Mouse (Mus musculus): ENCODE data around the gene Ddx5. TPM values are rescaled to one million over a fixed set of nuclear protein-coding genes. Genes with fewer than 3 reads are reported as not detected.
"Not testable (repeated sequence)": the region's sequence is repeated elsewhere in the genome, so short reads cannot be mapped to it uniquely, and the experiment has no call there.

Gene Ddx5
- polyA plus RNA-seq, 1 experiment from 2014 or later: 354 TPM

- DNase-seq (ENCODE audit: low spot score); H3K4me3 ChIP-seq; H3K4me1 ChIP-seq; H3K27me3 ChIP-seq (ENCODE audit: low read depth, poor library complexity, severe bottlenecking); H3K9me3 ChIP-seq (replicated peaks); H3K36me3 ChIP-seq; H3K27ac ChIP-seq: not testable (repeated sequence)
- 96% methylated on average over 7 of the region's 7 CpGs for WGBS
These were observed 39.3 kb downstream of the Ddx5 start for GRCm38 (mm10) chr11:106749557-106750120.

GRCm38 (mm10) chr11:106744949-106745348 lies 44.0 kb downstream of the Ddx5 start:
- 89% methylated on average over 5 of the region's 5 CpGs for WGBS
- H3K9me3 ChIP-seq (replicated peaks): no peaks in the 10 kb centered on the region; the same call in 1 of the 2 replicates

GRCm38 (mm10) chr11:106742388-106742841 lies 46.6 kb downstream of the Ddx5 start:
- Histone ChIP-seq H3K36me3 (no peaks in the 10 kb centered on the region), H3K27me3 (ENCODE audit: low read depth, poor library complexity, severe bottlenecking) (no peaks in the 10 kb centered on the region), H3K9me3 (replicated peaks) (no peaks in the 10 kb centered on the region), H3K4me3 (no peak overlapping the region), H3K27ac (no peak overlapping the region), H3K4me1 (peaks cover 4% of the 10 kb centered on the region)
- no peak for DNase-seq (ENCODE audit: low spot score)
- 63% methylated on average over 6 of the region's 6 CpGs for WGBS

More at GRCm38 (mm10) chr11:106744949-106745348, 44.0 kb downstream of the Ddx5 start:
- no peaks in the 10 kb centered on the region for H3K36me3 ChIP-seq
- H3K4me1 ChIP-seq: 0 out of 2 replicates have a peak, but pooled peaks cover 4% of the 10 kb centered on the region
- H3K4me3 ChIP-seq: no peak overlapping the region
- H3K27me3 ChIP-seq (ENCODE audit: low read depth, poor library complexity, severe bottlenecking): no peaks in the 10 kb centered on the region
- DNase-seq (ENCODE audit: low spot score): no peak
- no peak overlapping the region for H3K27ac ChIP-seq

- DNase-seq (ENCODE audit: low spot score): no peak
- Histone ChIP-seq H3K4me3 (no peak overlapping the region), H3K27me3 (ENCODE audit: low read depth, poor library complexity, severe bottlenecking) (no peaks in the 10 kb centered on the region), H3K4me1 (peaks cover 10% of the 10 kb centered on the region), H3K9me3 (replicated peaks) (no peaks in the 10 kb centered on the region), H3K36me3 (no peaks in the 10 kb centered on the region), H3K27ac (no peak overlapping the region)
- WGBS: 92% methylated on average over 3 of the region's 3 CpGs
These were observed 47.2 kb downstream of the Ddx5 start for GRCm38 (mm10) chr11:106741826-106742225.

- no peak overlapping the region for H3K27ac ChIP-seq
- no peaks in the 10 kb centered on the region for H3K36me3 ChIP-seq
- no peaks in the 10 kb centered on the region for H3K9me3 ChIP-seq (replicated peaks)
- H3K4me3 ChIP-seq: no peak overlapping the region
- no peaks in the 10 kb centered on the region for H3K27me3 ChIP-seq (ENCODE audit: low read depth, poor library complexity, severe bottlenecking)
- DNase-seq (ENCODE audit: low spot score): no peak
- WGBS: 82% methylated on average over 6 of the region's 6 CpGs
- H3K4me1 ChIP-seq: peaks cover 10% of the 10 kb centered on the region
These were observed 47.8 kb downstream of the Ddx5 start for GRCm38 (mm10) chr11:106741232-106741631.

- not testable (repeated sequence) for H3K27ac ChIP-seq; H3K36me3 ChIP-seq; H3K4me3 ChIP-seq; H3K27me3 ChIP-seq (ENCODE audit: low read depth, poor library complexity, severe bottlenecking); DNase-seq (ENCODE audit: low spot score); H3K9me3 ChIP-seq (replicated peaks)
- peaks cover 10% of the 10 kb centered on the region for H3K4me1 ChIP-seq
- WGBS: 89% methylated on average over 5 of the region's 8 CpGs
These were observed 48.3 kb downstream of the Ddx5 start for GRCm38 (mm10) chr11:106740724-106741123.

- Histone ChIP-seq H3K9me3 (replicated peaks) (no peaks in the 10 kb centered on the region), H3K27ac (no peak overlapping the region)
- 96% methylated on average over 2 of the region's 2 CpGs for WGBS
These were observed 49.9 kb downstream of the Ddx5 start for GRCm38 (mm10) chr11:106739116-106739515.

GRCm38 (mm10) chr11:106737178-106737621 lies 51.8 kb downstream of the Ddx5 start:
- peaks cover 6% of the 10 kb centered on the region for H3K4me1 ChIP-seq
- H3K36me3 ChIP-seq: no peaks in the 10 kb centered on the region
- H3K27me3 ChIP-seq (ENCODE audit: low read depth, poor library complexity, severe bottlenecking): no peaks in the 10 kb centered on the region
- WGBS: 33% methylated on average over 12 of the region's 12 CpGs
- no peaks in the 10 kb centered on the region for H3K9me3 ChIP-seq (replicated peaks)
- H3K4me3 ChIP-seq: no peak overlapping the region
- no peak for DNase-seq (ENCODE audit: low spot score)
- H3K27ac ChIP-seq: peak overlapping the region; percentile 25

More at GRCm38 (mm10) chr11:106739116-106739515, 49.9 kb downstream of the Ddx5 start:
- peaks cover 10% of the 10 kb centered on the region for H3K4me1 ChIP-seq
- no peak for DNase-seq (ENCODE audit: low spot score)
- no peaks in the 10 kb centered on the region for H3K36me3 ChIP-seq
- H3K4me3 ChIP-seq: no peak overlapping the region
- no peaks in the 10 kb centered on the region for H3K27me3 ChIP-seq (ENCODE audit: low read depth, poor library complexity, severe bottlenecking)

GRCm38 (mm10) chr11:106736614-106737013 lies 52.4 kb downstream of the Ddx5 start:
- DNase-seq (ENCODE audit: low spot score): no peak
- no peak overlapping the region for H3K4me3 ChIP-seq
- no peaks in the 10 kb centered on the region for H3K27me3 ChIP-seq (ENCODE audit: low read depth, poor library complexity, severe bottlenecking)
- peak overlapping the region; percentile 25; the same call in 1 of the 2 replicates for H3K27ac ChIP-seq
- H3K36me3 ChIP-seq: no peaks in the 10 kb centered on the region
- H3K4me1 ChIP-seq: peaks cover 6% of the 10 kb centered on the region
- H3K9me3 ChIP-seq (replicated peaks): no peaks in the 10 kb centered on the region
- WGBS: 75% methylated on average over 3 of the region's 3 CpGs

- H3K36me3 ChIP-seq: no peaks in the 10 kb centered on the region
- no peak for DNase-seq (ENCODE audit: low spot score)
- H3K27ac ChIP-seq: no peak overlapping the region
- H3K9me3 ChIP-seq (replicated peaks): no peaks in the 10 kb centered on the region
- H3K4me1 ChIP-seq: peaks cover 21% of the 10 kb centered on the region
- no peak overlapping the region for H3K4me3 ChIP-seq
- no peaks in the 10 kb centered on the region for H3K27me3 ChIP-seq (ENCODE audit: low read depth, poor library complexity, severe bottlenecking)
- WGBS: 87% methylated on average over 4 of the region's 4 CpGs
These were observed 58.3 kb downstream of the Ddx5 start for GRCm38 (mm10) chr11:106730714-106731113.

Small RNAs within 50 kb of the gene (microRNA-seq; reads per million reads assigned to microRNA genes)
- gene Gm25994 (not detected), gene Mir3064 (11.7 reads per million, percentile 20 among the genes with 10 or more reads in this experiment)

Other genes starting within 250 kb of the Ddx5 start
- 6.9 and 7.2 TPM in 2 replicates for gene Tex2, start 175.8 kb downstream of the Ddx5 start, polyA plus RNA-seq (2016; fragmentation: Nextera tagmentation; extraction: Ambion mirVana)
- 25.9 and 28.8 TPM in 2 replicates for gene Pecam1, start 38.6 kb downstream of the Ddx5 start, polyA plus RNA-seq (2016; fragmentation: Nextera tagmentation; extraction: Ambion mirVana)
- 0.67 and 1.2 TPM in 2 replicates for gene Milr1, start 38.0 kb downstream of the Ddx5 start, polyA plus RNA-seq (2016; fragmentation: Nextera tagmentation; extraction: Ambion mirVana)
- 10.7 and 11.2 TPM in 2 replicates for gene Polg2, start 9.6 kb downstream of the Ddx5 start, polyA plus RNA-seq (2016; fragmentation: Nextera tagmentation; extraction: Ambion mirVana)
- 18.0 and 19.0 TPM in 2 replicates for gene Cep95, start 67 bp upstream of the Ddx5 start, polyA plus RNA-seq (2016; fragmentation: Nextera tagmentation; extraction: Ambion mirVana)
- 14.1 TPM in 2 replicates for gene Smurf2, start 131.5 kb upstream of the Ddx5 start, polyA plus RNA-seq (2016; fragmentation: Nextera tagmentation; extraction: Ambion mirVana)
- 635 and 653 TPM in 2 replicates for gene Kpna2, start 210.4 kb upstream of the Ddx5 start, polyA plus RNA-seq (2016; fragmentation: Nextera tagmentation; extraction: Ambion mirVana)
- gene 1810010H24Rik, start 236.5 kb upstream of the Ddx5 start, polyA plus RNA-seq (2016; fragmentation: Nextera tagmentation; extraction: Ambion mirVana): 0.65 and 1.4 TPM in 2 replicates